Comparison of ENCODE assay signal across 11 mouse cellular contexts in genomic region chrX:93956727-93957126, GRCm38 (mm10). TPM values are rescaled to one million over a fixed set of nuclear protein-coding genes. Genes with fewer than 3 reads are reported as not detected.
A peak's percentile ranks its signal among the peaks of the same experiment; 100 is the strongest.
DNase-seq lines count a peak whose midpoint lies in the region; ATAC-seq and TF ChIP-seq lines count a peak whose summit lies in the region.
"Had no signal": no experiment of that assay in that cellular context is flagged by ENCODE, and none has a peak within 500 bp of the region (broad histone marks: within the 10 kb centered on the region; RNA-seq: fewer than 3 reads in every experiment).

No protein-coding gene starts in this region.

- DNase-seq in heart, adult 8-10 months (ENCODE audit: low spot score), result peak; percentile 0
- no peak for DNase-seq in heart, postnatal 25 days (ENCODE audit: low spot score)
- DNase-seq in A20 (ENCODE audit: low read depth, low spot score) (peak; percentile 63), Patski (ENCODE audit: low read depth, low spot score) (no peak)
- peak; percentile 25 for DNase-seq in forelimb bud, embryonic 11.5 days (ENCODE audit: low read depth, low spot score)
- peak; percentile 9 for DNase-seq in layer of hippocampus, adult 11-12 months (ENCODE audit: low spot score)
- DNase-seq in ovary, postnatal 14 days (ENCODE audit: low spot score), result peak; percentile 7
- DNase-seq in cerebellum, adult 9-11 months, result no peak
- DNase-seq: liver, embryonic 13.5 days had no signal

- intact Hi-C loops in heart, postnatal 25 days (cut with DNase I), result loop anchor here (2.0 kb wide), 1 partner anchor 74 kb away; no protein-coding TSS in a partner anchor

- CTCF ChIA-PET in Patski (lab: Charles Lee), result interaction anchor here (0.6 to 2.3 kb wide), 9 partner anchors 9 to 90 kb away, joined by 3 to 10 read pairs (median 3); no protein-coding TSS in a partner anchor

- in situ Hi-C loops in Patski (cut with MboI; ENCODE audit: low pct_unique_long_range_greater_than_20kb), result no loop called here

- peak; percentile 69 for ATAC-seq in Patski

- peaks cover 9% of the 10 kb centered on the region for H3K27me3 ChIP-seq in Patski

- POLR2A ChIA-PET in Patski (lab: Charles Lee), result interaction anchor here (0.7 kb wide), 1 partner anchor 949 kb away, joined by 3 read pairs; no protein-coding TSS in a partner anchor

- TF ChIP-seq CTCF in Patski (IDR thresholded peaks at IDR 0.05), result peak; percentile 80

RNA-seq across cellular contexts. Expression of gene AU015836, which starts 11.7 kb away (rescaled TPM):
- total RNA-seq in heart, adult 8-10 months (2022), result not detected
- total RNA-seq in heart, postnatal 25 days (2021), result not detected
- not detected for polyA plus RNA-seq in Patski (2021)
- polyA plus RNA-seq: embryonic facial prominence, embryonic 13.5 days; spleen, adult 2 months had no signal

Comparison
In these comparisons a context has a peak if more than half of its experiments do, and no peak if none do; other contexts are left out.
1. DNase-seq: peak in heart, adult 8-10 months (single experiment), A20 (single experiment), forelimb bud, embryonic 11.5 days (single experiment), layer of hippocampus, adult 11-12 months (single experiment) and ovary, postnatal 14 days (single experiment); none in heart, postnatal 25 days (single experiment), Patski (single experiment) and cerebellum, adult 9-11 months (single experiment).